Mouse (Mus musculus) urinary bladder, adult 2 months (tissue): ENCODE measurements around the gene Krtcap2. TPM values are rescaled to one million over a fixed set of nuclear protein-coding genes. Genes with fewer than 3 reads are reported as not detected.
A peak's percentile ranks its signal among the peaks of the same experiment; 100 is the strongest.

Experiments used
- DNase-seq: peaks from one replicate; pipeline ENCODE4 v3.0.0; 2022; ENCODE audit warnings: low spot score
- polyA plus RNA-seq: library from polyadenylated mRNA; depleted of rRNA; stranded (reverse); fragments of >200 nt; gene quantifications from 2 replicates; pipeline ENCODE4 v1.2.3, GENCODE M21; 2012

The Krtcap2 gene
- polyA plus RNA-seq, 1 experiment: 67.7 TPM

DNA sequence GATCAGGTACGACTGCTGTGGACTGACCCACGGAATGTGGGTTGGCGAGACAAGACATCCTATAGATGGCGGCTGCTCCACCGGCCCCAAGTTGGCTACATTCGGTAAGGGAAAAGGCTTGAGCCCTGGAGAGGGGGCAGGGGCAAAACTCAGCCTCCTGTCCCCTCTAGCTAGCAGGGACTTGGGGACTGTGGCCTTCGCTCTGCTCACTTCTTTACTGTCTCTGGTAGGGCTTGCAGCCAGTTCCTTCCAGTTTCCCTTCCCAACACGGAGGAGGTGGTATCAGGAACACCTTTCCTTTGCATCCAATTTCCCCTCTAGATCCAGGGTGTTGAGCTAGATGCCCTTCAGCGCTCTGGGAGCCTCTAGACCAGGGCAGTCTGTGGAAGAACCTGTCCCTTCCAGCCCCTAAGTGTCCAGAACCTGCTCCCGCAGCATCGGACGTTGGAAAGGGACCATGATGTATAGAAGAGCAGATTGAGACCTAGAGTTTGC is 20.4 kb upstream of the Krtcap2 start:
- DNase-seq: no peak

DNA sequence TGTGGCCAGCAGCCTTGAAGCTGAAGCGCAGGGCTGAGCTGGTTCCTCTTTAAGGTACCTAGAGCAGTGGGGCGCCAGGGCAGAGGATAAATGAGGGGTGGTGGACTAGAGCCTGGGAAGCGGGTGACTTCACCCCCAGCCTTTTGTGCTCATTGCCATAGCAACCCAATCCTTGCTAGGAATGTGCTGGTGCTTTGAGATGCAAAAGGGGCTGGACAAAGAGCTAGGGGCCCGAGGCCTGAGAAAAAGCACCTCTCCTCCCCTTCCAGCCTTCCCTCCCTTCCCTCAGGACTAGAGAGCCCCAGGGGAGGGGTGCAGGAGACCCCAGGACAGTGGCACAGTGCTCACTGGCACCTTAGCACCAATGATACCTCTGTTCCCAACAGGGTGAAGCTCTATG is 19.8 kb upstream of the Krtcap2 start:
- no peak for DNase-seq

DNA sequence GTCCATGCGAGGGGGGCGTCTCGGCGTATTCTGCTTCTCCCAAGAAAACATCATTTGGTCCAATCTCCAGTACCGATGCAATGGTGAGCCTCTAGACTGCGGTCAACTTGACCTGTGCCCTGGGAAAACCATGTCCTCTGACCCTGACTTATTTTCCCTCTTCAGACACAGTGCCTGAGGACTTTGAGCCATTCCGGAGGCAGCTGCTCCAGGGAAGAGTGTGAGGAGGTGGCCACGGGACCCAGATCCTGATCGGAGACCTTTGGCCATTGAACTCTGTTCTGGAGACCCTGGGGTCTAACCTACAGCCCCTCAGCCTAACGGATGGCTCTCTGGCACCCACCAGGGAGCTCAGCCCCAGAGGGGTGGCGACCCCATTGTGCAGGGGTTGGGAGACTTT is 19.4 kb upstream of the Krtcap2 start:
- DNase-seq: no peak

DNA sequence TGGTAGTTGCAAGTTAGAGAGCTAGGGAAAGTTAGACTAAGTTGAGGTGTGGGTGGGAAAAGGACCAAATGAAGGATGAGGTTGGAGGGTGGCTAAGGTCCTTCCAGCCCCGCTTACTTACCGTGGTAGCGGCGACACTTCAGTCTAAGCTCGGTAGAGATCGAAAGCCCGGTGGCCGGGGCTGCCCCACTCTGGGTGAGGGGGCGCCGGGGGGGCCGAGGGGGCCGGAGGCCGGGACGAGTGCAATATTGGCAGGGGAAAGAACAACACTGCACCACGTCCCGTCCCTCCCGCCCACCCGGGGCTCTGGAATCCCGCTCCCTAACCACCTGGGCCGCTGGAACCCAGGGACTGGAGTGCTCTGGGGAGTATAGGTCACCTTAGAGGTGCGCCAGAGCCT is 18.9 kb upstream of the Krtcap2 start, which contains the start of gene Mtx1:
Mtx1 (minus strand) TSS at position 189 of the 400 bp plus-strand sequence.
- no peak for DNase-seq

DNA sequence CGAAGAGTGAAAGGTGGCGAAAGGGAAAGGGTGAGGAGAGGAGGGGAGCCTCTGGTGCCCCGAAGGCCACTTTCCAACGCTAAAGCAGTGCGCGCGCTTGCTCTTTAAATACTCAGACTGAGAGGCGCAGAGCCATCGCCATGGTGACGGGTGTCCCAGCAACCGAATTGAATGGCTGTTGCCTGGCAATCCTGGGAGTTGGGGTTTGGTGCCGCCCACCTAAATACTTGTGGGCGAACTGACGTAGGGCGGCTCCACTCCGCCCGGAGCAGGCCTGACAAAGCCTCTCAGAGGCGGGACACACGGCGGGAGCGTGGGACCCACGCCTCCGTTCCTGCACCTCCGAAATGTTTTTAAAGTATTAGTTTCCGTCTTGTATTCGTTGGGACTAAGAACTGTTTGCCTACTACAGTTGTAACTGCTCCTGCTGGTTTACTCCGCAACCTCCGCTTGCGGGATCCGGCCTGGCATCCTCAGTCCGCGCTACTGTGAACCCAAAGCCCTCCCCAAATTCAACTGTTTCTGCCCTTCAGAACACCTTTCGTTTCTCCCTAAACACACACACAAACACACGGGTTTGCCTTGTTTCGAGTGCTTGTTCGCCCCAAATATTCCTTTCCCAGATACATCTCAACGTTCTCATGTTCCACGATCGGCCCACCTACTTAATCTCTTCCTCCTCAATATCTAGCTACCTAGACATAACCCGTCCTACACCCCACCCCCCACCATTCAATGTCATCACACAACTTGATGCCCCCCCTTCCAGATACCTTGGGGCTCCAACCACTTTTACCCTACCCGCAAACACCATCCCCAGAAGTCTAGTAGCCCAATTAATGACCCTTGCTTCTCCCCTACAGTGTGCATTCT is 18.2 kb upstream of the Krtcap2 start:
- DNase-seq: no peak

DNA sequence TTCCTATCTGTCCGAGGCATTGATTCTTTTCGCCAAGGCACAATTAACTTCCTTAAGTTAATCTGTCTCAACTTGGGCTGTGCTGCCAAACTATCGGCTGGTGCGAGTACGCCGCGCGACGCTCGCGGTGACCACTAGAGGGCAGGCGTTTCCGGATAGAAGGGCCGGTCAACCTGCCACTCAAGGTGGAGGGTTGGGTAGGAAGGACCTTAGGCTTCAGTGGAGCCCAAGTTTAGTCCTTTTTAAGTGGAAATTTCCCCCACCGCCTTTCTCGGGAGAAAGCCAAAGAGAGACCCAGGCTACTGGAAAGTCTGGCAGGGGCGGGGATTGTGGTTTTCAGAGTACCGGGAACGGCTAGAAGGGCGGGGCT is 17.6 kb upstream of the Krtcap2 start:
- peak; percentile 82 for DNase-seq

DNA sequence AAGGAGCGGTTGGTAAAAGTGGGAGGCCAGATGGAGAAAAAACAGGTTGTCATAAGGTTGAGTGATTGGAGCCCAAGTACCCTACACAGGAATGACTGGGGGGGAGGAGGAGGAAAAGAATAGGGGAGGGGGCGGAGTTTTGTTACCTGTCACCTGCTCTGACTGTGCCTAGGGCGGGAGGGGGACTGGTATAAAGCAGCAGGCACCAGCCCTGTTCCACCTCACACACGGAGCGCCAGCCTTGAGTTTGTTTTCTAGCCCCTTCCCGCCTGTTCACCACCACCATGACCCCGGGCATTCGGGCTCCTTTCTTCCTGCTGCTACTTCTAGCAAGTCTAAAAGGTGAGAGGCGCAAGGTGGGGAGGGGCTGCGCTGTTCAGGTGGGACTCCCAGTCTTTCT is 16.9 kb upstream of the Krtcap2 start, which contains the start of gene Muc1:
Muc1 (plus strand) TSS at position 222 of the 400 bp plus-strand sequence.
- no peak for DNase-seq

DNA sequence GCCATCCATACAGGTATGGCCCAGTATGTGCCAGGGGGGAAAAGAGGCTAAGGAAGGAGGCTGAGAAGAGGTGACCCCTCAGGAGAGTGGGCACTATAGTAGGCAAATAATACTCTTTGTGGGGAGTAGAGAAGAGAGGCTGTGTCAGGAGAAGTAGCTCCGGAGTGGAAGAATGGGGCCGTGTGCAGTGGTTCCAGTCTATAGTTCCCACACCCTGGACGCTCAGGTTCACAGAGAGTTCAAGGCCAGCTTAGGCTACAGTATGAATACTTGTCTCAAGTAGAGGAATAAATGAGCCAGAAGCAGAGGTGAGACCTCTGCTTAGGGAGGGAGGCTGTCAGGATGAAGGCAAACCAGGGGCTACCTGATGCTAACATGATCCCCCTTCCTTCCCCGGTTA is 16.5 kb upstream of the Krtcap2 start:
- no peak for DNase-seq

DNA sequence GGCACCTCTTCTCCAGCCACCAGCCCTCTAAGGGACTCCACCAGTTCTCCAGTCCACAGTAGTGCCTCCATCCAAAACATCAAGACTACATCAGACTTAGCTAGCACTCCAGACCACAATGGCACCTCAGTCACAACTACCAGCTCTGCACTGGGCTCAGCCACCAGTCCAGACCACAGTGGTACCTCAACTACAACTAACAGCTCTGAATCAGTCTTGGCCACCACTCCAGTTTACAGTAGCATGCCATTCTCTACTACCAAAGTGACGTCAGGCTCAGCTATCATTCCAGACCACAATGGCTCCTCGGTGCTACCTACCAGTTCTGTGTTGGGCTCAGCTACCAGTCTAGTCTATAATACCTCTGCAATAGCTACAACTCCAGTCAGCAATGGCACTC is 15.2 kb upstream of the Krtcap2 start:
- no peak for DNase-seq

DNA sequence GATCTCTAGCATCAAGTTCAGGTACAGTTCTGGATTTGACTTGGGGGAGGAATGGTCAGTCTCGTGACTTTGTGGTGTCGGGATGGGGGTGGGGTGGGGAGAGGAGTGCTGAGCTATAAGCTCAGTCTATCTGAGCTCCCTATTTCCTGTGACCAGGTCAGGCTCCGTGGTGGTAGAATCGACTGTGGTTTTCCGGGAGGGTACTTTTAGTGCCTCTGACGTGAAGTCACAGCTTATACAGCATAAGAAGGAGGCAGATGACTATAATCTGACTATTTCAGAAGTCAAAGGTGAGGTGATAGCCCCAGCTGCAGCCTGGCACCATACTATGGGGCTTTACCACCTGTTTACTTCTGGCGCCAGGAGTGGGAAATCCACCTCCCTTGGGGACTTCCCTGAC is 14.4 kb upstream of the Krtcap2 start:
- no peak for DNase-seq

DNA sequence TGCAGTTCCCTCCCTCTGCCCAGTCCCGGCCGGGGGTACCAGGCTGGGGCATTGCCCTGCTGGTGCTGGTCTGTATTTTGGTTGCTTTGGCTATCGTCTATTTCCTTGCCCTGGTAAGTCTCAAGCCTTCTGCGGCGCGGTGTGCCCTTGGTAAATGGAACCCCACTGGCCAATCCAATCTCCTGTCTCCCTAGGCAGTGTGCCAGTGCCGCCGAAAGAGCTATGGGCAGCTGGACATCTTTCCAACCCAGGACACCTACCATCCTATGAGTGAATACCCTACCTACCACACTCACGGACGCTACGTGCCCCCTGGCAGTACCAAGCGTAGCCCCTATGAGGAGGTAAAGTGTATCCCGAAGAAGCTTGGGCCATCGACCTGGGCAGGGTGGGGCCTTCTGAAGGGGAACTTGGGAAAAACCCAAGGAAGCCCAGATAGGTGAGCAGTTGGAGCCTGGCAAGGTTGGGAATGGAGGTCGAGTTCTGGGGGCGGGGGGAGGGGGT is 13.9 kb upstream of the Krtcap2 start:
- no peak for DNase-seq

DNA sequence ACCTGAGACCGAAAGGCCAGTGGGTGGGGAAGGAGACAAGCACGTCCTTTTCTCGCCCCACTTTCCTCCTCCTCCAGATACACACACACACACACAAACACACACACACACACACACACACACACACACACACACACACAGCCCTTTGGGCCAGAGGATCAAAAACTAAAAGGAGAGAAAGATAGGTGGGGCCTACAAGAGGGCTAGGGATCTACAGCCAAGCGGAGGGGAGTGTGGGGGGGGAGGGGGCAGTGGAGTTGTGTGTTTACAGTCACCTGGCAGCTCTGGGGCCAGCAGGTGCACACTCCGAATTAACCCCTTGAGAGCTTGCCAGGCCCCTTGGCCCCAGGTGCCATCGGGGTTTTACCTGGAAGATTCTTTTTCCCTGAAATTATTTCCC is 13.2 kb upstream of the Krtcap2 start:
- no peak for DNase-seq

DNA sequence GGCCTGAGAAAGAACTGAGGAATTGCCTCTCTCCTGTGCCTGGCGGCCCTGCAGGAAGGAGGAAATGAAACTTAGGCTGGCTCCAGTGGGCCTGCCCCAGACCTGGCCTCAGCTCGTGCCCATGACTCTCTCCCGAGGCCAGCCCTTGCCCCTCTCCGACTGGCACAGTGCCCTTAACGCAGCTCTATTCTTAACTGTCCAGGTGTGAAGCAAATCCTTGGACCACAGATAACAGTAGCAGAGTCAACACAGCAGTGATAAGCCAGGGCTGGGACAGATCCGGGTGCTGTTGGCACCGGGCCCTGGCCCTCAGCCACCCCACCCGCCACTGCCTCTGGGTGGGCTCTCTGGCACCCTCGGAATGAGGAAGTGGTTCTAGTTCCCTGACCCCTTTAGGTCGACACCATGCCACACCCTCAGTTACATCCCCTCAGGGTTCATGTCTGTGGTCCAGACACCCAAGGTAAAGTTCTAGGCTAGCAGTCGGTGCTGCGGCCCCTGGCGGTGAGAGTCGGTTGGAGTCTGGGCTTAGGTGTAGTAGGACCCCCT is 12.1 kb upstream of the Krtcap2 start:
- no peak for DNase-seq

DNA sequence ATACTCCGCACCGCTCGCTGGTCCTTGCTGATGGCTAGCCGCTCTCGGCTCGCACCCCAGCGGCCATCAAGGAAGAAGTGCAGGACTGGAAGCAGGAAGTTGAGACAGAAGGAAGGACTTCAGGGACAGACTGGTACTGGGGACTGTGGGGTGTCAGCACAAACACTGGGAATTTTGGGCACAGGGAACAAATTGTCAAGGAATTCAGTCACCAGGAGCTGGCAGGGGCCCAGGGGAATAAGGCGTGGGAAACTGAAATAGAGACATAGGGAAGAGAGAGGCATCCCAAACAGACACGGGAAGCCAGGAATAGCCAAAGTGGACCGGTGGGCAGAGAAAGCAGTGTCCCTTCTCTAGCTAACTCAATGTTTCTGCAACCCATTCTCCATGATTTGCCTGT is 9.2 kb upstream of the Krtcap2 start:
- DNase-seq: no peak

DNA sequence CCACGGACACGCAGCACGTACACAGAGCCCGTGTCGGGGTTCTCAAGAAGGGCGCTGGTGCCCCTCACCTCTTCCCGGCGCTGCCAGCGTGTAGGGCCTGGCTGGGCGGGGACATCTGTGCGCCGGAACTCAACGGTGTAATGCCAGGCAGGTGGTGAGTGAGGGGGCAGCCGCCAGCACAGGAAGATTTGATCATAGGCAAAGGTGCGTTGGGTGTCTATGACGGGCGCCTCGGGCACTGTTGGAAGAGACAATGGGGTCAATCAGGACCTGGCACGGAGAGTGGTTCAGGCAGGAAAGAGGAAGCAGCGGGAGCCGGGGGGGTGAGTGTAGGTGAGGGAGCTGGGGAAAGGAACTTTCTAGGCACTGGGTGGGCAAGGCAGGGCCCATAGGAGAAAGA is 8.1 kb upstream of the Krtcap2 start:
- no peak for DNase-seq

DNA sequence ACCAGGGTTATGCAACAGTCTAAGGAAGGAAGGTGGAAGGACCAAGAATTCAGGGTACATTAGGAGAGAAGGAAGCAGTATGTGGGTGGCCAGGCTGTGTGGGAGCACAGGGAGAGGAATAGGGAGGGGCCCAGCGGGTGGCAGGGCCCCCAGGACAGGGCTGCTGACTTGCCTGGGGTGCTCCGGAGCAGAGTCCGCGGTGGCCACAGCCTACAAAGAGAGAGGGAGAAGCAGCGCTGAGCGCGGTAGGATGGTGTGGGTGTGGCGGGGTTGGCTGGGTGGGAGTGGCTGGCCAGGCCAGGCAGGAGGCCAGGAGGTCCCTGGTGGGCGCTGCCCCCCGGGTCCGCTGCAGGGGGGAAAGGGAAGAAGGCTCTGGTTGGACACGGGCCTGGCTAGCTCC is 7.3 kb upstream of the Krtcap2 start:
- DNase-seq: no peak

DNA sequence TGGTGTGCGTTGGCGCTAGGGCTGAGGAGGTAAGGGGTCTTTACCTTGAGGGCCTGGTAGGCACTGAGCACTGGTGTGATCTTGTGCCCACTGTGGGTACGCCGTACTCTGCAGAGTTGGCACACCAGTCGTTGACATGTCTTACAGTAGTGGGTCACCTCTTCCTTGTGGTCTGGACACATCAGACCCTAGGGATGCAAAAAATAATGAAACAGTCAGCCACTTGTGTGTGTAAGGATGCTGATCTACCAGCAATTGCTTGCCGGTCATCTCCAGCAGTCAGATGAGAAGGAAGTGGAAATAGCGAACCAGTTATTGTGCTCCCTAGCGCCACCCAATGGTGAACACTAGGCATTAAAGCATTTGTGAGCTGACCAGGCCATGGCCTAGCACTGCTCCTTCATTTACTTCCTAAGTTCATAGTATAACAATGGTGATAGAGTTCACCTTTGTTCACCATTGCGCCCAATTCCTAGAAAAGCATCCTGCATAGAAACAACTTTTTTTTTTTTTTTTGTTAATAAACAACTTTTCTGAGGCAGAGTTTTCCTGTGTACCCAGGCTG is 3.4 kb upstream of the Krtcap2 start:
- no peak for DNase-seq

DNA sequence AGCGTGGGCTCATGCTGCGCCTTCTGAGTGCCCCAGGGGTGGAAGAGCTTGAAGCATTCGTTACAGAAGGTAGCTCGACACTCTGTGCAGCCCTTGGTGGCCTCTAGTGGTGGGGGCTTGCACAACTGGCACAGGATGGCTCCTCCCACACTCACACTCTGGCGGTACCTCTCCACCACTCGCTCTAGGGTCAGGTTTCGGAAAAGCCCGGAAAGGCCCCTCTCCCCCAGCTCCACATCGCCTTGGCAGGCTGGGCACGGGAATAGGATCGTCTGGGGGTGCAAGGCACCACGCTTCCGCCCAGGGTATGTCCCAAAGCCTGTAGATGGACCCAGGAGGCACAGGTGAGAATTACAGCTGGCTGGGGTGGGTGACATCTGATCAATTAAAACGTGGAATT is 2.2 kb upstream of the Krtcap2 start:
- DNase-seq: no peak

DNA sequence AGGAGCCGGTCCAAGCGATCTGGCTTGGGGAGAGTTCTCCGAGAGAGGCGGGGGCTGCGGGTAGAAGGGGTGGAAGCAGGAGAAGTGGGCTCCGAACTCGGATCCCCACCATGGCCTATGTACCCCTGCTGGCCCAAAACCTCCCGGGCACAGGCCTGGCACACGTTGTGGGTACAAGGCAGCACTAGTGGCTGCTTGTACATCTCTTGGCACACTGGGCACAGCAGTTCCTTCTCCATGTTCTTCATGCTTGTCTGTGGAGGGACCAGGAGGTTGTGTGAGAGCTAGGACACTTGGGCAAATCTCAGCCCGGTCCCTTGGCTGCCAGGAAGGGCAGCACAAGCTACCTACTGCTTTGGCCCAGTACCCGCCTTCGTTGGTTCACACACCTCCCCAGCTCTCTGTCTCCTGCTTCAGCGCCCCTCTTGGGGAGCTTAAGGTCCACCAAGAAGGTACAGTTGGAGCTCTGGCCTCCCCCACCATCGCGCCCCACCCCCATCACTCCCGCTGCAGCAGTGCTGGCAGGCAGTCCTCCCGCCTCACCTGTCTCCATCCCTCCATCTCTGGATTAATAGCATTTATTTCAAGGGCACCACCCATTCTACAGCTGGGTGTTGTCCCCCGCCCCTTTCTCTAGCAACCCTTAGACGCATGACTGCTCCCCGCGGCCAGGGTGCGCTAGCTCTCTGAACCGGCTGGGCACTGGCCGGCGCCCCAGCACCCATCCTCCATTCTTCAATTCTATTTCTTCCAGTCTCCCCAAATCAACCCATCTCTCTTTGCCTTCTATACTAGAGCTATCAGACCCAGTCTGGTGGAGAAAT is 1.4 kb upstream of the Krtcap2 start:
- DNase-seq: no peak

DNA sequence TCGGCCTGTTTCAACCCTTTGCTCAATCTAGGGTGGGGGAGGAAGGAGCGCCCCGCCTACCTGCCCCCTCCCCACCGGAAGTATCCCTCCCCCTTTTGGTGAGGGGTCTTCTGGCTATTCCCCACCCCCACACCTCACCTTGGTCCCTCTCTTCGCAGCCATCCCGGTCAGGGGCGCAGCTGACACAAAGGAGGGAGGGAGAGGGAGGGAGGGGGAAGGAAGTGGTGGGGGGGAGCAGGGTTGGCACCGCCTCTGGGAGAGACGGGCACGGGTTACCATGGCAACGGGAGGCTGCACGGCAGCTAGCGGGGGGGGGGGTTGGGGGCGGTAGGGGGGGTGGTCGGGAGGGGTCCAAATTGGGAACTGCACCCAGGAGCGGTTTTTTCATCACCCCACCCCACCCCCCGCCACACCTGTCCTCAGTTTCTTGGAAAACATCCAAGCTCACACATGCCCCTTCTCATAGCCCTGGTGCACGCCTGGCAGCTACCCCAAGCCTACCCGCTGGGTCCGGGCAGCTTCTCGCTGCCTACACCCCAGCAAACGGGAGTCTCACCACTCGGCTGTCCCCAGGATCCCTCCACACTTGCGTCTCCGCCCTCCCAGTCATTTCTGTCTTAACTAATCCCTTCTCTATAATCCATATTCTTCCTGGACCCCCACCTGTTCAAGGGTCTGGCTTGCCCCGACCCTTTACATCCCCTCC is 631 bp upstream of the Krtcap2 start:
- DNase-seq: no peak
